Mouse (Mus musculus) midbrain, embryonic 13.5 days (tissue): ENCODE measurements around the gene Chmp4b. TPM values are rescaled to one million over a fixed set of nuclear protein-coding genes. Genes with fewer than 3 reads are reported as not detected.

ENCODE experiments used
- ATAC-seq: fragments of 200-750 bp; cut with Nextera tagmentation; 2 replicates; pipeline ENCODE4 v1.8.0; 2017; ENCODE audit warnings: mild to moderate bottlenecking, moderate TSS enrichment, moderate library complexity
- H3K27ac ChIP-seq: fragments of 300-500 bp; sonication (generic); 2 replicates; pipeline ENCODE4 v1.5.1; 2015; ENCODE audit warnings: inconsistent platforms, mild to moderate bottlenecking, moderate library complexity
- H3K27me3 ChIP-seq: fragments of 300-500 bp; sonication (generic); 2 replicates; pipeline ENCODE4 v1.6.1; 2015; ENCODE audit warnings: mild to moderate bottlenecking, inconsistent platforms
- H3K36me3 ChIP-seq: fragments of 300-500 bp; sonication (generic); 2 replicates; pipeline ENCODE4 v1.6.1; 2015; ENCODE audit warnings: mild to moderate bottlenecking, inconsistent platforms
- H3K4me1 ChIP-seq: fragments of 300-500 bp; sonication (generic); replicated peaks from 2 replicates; pipeline ENCODE4 v1.6.1; 2015; ENCODE audit warnings: inconsistent platforms
- H3K4me2 ChIP-seq: fragments of 300-500 bp; sonication (generic); replicated peaks from 2 replicates; pipeline ENCODE4 v1.6.1; 2015; ENCODE audit warnings: moderate library complexity, mild to moderate bottlenecking, inconsistent platforms
- H3K4me3 ChIP-seq: fragments of 300-500 bp; sonication (generic); replicated peaks from 2 replicates; pipeline ENCODE4 v1.5.1; 2015; ENCODE audit warnings: mild to moderate bottlenecking, inconsistent platforms
- H3K9ac ChIP-seq: fragments of 300-500 bp; sonication (generic); replicated peaks from 2 replicates; pipeline ENCODE4 v1.6.1; 2015; ENCODE audit warnings: mild to moderate bottlenecking, inconsistent platforms
- H3K9me3 ChIP-seq: fragments of 300-500 bp; sonication (generic); 2 replicates; pipeline ENCODE4 v1.6.1; 2016; ENCODE audit warnings: mild to moderate bottlenecking, inconsistent platforms
- WGBS: fragments of 180-500 bp; shearing (Covaris S2); methylation state at CpG from one replicate; pipeline ENCODE4 v1.1.7; 2015; 5-methylcytosine and 5-hydroxymethylcytosine counted together
- polyA plus RNA-seq: library from polyadenylated mRNA; unstranded; fragments of >200 nt; fragmentation: Nextera tagmentation; extraction: Ambion mirVana; gene quantifications from 2 replicates; pipeline ENCODE4 v1.2.1, GENCODE M21; 2015

Gene Chmp4b
- polyA plus RNA-seq, 1 experiment from 2014 or later: 27.2 TPM

GRCm38 (mm10) chr2:154621684-154622083 is 29.8 kb upstream of the Chmp4b start:
- H3K36me3 ChIP-seq: peaks cover 43% of the 10 kb centered on the region
- no peaks in the 10 kb centered on the region for H3K4me1 ChIP-seq
- no peak overlapping the region for H3K9ac ChIP-seq
- H3K27ac ChIP-seq: no peak overlapping the region
- H3K9me3 ChIP-seq: peaks cover 6% of the 10 kb centered on the region; the same call in 1 of the 2 replicates
- ATAC-seq: no peak
- H3K27me3 ChIP-seq: no peaks in the 10 kb centered on the region
- H3K4me2 ChIP-seq: no peak overlapping the region
- WGBS: 91% methylated on average over 5 of the region's 5 CpGs
- H3K4me3 ChIP-seq: no peak overlapping the region

DNA sequence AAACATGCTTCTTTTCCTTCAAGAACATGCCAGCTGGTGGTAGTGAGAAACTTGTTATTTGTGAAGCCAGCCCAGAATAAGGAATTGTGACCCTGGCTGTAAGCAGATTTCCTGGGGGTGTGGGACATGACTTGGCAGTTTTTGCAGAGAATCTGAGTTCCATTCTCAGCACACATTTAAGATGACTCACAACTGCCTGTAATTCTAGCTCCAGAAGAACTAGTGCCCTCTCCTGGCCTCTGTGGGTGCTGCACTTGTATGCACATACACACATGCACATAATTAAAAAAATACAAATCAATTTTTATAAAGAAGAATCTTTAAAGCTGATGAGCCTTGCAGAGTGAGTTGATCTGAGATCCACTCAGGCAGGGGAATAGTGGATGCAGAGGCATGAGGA is 27.4 kb upstream of the Chmp4b start:
- Histone ChIP-seq H3K4me2 (no peak overlapping the region), H3K9me3 (peaks cover 6% of the 10 kb centered on the region; the same call in 1 of the 2 replicates), H3K27me3 (no peaks in the 10 kb centered on the region), H3K9ac (no peak overlapping the region), H3K4me3 (no peak overlapping the region), H3K4me1 (no peaks in the 10 kb centered on the region), H3K36me3 (peaks cover 61% of the 10 kb centered on the region), H3K27ac (no peak overlapping the region)
- ATAC-seq: no peak

DNA sequence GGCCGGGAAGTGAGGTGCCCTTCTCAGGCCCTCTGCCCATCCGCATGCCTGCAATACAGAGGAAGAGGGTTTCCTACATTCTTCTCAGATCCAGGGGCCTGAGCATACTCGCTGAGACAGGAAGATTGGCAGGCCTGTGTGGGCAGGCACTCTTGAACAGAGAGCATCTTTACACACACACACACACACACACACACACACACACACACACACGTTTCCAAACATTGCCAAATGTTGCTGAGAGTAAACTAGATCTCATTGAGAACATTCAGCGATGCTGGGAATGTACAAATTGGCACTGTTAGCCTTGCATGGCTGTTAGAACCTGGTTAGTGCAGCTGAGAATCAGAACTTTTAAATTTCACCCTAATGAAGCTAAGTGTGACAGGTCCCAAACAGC is 21.0 kb upstream of the Chmp4b start:
- H3K4me3 ChIP-seq: no peak overlapping the region
- H3K4me1 ChIP-seq: no peaks in the 10 kb centered on the region
- no peak overlapping the region for H3K27ac ChIP-seq
- no peak overlapping the region for H3K4me2 ChIP-seq
- H3K9me3 ChIP-seq: no peaks in the 10 kb centered on the region
- H3K27me3 ChIP-seq: no peaks in the 10 kb centered on the region
- ATAC-seq: no peak
- peaks cover 75% of the 10 kb centered on the region for H3K36me3 ChIP-seq
- no peak overlapping the region for H3K9ac ChIP-seq
- WGBS: 84% methylated on average over 5 of the region's 5 CpGs

DNA sequence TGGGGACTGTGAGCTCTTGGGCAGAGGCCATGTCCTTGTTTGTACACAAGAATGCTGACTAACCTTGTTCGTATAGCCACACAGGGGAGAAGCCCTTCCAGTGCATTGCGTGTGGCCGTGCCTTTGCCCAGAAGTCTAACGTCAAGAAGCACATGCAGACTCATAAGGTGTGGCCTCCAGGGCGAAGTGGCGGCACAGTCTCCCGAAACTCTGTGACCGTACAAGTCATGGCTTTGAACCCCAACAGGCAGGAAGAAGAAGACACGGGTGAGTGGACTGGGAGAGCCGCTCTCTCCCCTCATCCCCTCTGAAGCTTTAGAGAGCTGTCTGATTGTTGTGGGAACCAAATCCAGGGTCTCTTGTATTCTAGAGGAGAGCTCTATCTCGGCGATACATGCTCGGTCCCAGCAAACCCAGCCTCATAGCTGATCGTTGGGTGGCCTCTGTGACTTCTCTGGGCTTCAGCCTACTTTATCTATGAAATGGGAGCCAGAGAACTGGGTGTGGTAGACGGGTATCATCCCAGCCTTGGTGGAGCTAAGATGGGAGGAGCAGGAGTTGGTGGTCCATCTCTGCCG is 19.2 kb upstream of the Chmp4b start:
- Histone ChIP-seq H3K4me3 (no peak overlapping the region), H3K9me3 (no peaks in the 10 kb centered on the region), H3K27me3 (no peaks in the 10 kb centered on the region), H3K36me3 (peaks cover 78% of the 10 kb centered on the region), H3K9ac (no peak overlapping the region), H3K4me1 (no peaks in the 10 kb centered on the region), H3K27ac (no peak overlapping the region), H3K4me2 (no peak overlapping the region)
- no peak for ATAC-seq
- 91% methylated on average over 16 of the region's 16 CpGs for WGBS

DNA sequence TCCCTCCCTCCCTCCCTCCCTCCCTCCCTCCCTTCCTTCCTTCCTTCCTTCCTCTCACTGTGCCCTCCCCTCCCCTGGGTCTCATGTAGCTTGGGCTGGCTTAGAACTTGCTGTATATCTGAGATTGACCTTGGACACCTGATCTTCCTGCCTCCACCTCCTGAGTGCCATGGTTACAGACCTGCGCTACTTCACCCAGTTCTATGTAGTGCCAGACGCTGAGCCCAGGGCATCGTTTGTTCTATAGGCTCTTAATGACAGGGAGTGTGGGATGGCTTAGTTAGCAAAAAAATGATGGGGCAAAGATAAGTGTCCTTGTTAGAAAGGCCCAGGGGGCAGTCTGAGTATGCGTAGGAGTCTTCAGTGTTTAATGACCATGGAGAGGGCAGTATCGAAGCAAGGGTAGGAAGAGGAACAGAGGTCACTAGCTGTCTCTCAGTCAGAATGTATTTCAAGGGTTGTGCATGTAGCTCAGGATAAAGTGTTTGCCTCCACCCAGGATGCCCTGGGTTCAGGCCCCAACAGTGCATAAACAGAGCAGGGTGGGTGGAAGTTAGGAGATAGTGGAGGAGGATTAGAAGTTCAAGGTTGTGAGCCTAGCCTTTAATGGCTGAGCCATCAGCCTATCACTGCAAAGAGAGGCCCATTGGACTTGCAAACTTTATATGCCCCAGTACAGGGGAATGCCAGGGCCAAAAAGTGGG is 18.3 kb upstream of the Chmp4b start:
- ATAC-seq: no peak
- H3K9ac ChIP-seq: no peak overlapping the region
- no peak overlapping the region for H3K4me3 ChIP-seq
- no peaks in the 10 kb centered on the region for H3K27me3 ChIP-seq
- no peak overlapping the region for H3K4me2 ChIP-seq
- H3K9me3 ChIP-seq: peaks cover 3% of the 10 kb centered on the region
- 86% methylated on average over 5 of the region's 5 CpGs for WGBS
- no peak overlapping the region for H3K27ac ChIP-seq
- peaks cover 80% of the 10 kb centered on the region for H3K36me3 ChIP-seq
- H3K4me1 ChIP-seq: no peaks in the 10 kb centered on the region

- Histone ChIP-seq H3K4me3 (no peak overlapping the region), H3K9me3 (peaks cover 7% of the 10 kb centered on the region), H3K9ac (no peak overlapping the region), H3K27me3 (no peaks in the 10 kb centered on the region), H3K4me1 (no peaks in the 10 kb centered on the region), H3K27ac (no peak overlapping the region), H3K4me2 (no peak overlapping the region), H3K36me3 (peaks cover 80% of the 10 kb centered on the region)
- no peak for ATAC-seq
- WGBS: 95% methylated on average over 9 of the region's 9 CpGs
Measured at GRCm38 (mm10) chr2:154633876-154634644, 17.4 kb upstream of the Chmp4b start.

GRCm38 (mm10) chr2:154635826-154636225 is 15.7 kb upstream of the Chmp4b start:
- Histone ChIP-seq H3K9ac (no peak overlapping the region), H3K4me3 (no peak overlapping the region), H3K9me3 (peaks cover 7% of the 10 kb centered on the region), H3K36me3 (peaks cover 75% of the 10 kb centered on the region), H3K4me1 (no peaks in the 10 kb centered on the region), H3K4me2 (no peak overlapping the region), H3K27ac (no peak overlapping the region), H3K27me3 (no peaks in the 10 kb centered on the region)
- 100% methylated on average over 2 of the region's 2 CpGs for WGBS
- ATAC-seq: no peak

- Histone ChIP-seq H3K36me3 (peaks cover 82% of the 10 kb centered on the region), H3K9ac (no peak overlapping the region), H3K27me3 (no peaks in the 10 kb centered on the region), H3K4me1 (no peaks in the 10 kb centered on the region), H3K9me3 (peaks cover 7% of the 10 kb centered on the region), H3K4me2 (no peak overlapping the region), H3K27ac (no peak overlapping the region), H3K4me3 (no peak overlapping the region)
- ATAC-seq: no peak
- 98% methylated on average over 3 of the region's 3 CpGs for WGBS
Measured at GRCm38 (mm10) chr2:154638521-154638920, 13.0 kb upstream of the Chmp4b start.

GRCm38 (mm10) chr2:154639115-154639514 is 12.4 kb upstream of the Chmp4b start:
- Histone ChIP-seq H3K9me3 (peaks cover 7% of the 10 kb centered on the region), H3K9ac (no peak overlapping the region), H3K4me2 (no peak overlapping the region), H3K4me1 (no peaks in the 10 kb centered on the region), H3K27me3 (no peaks in the 10 kb centered on the region), H3K4me3 (no peak overlapping the region), H3K36me3 (peaks cover 84% of the 10 kb centered on the region), H3K27ac (no peak overlapping the region)
- 95% methylated on average over 4 of the region's 4 CpGs for WGBS
- no peak for ATAC-seq

GRCm38 (mm10) chr2:154641176-154641575 is 10.3 kb upstream of the Chmp4b start:
- WGBS: 85% methylated on average over 8 of the region's 8 CpGs

GRCm38 (mm10) chr2:154642005-154642459 is 9.5 kb upstream of the Chmp4b start:
- no peak overlapping the region for H3K9ac ChIP-seq
- 98% methylated on average over 9 of the region's 9 CpGs for WGBS
- H3K36me3 ChIP-seq: peaks cover 81% of the 10 kb centered on the region
- no peak overlapping the region for H3K4me3 ChIP-seq
- H3K27me3 ChIP-seq: no peaks in the 10 kb centered on the region
- no peaks in the 10 kb centered on the region for H3K4me1 ChIP-seq
- H3K9me3 ChIP-seq: peaks cover 7% of the 10 kb centered on the region
- no peak overlapping the region for H3K27ac ChIP-seq
- H3K4me2 ChIP-seq: no peak overlapping the region
- no peak for ATAC-seq

More at GRCm38 (mm10) chr2:154641176-154641575, 10.3 kb upstream of the Chmp4b start:
- Histone ChIP-seq H3K4me2 (no peak overlapping the region), H3K9ac (no peak overlapping the region), H3K4me3 (no peak overlapping the region), H3K9me3 (peaks cover 7% of the 10 kb centered on the region), H3K27ac (no peak overlapping the region), H3K27me3 (no peaks in the 10 kb centered on the region), H3K36me3 (peaks cover 83% of the 10 kb centered on the region), H3K4me1 (no peaks in the 10 kb centered on the region)
- ATAC-seq: no peak

DNA sequence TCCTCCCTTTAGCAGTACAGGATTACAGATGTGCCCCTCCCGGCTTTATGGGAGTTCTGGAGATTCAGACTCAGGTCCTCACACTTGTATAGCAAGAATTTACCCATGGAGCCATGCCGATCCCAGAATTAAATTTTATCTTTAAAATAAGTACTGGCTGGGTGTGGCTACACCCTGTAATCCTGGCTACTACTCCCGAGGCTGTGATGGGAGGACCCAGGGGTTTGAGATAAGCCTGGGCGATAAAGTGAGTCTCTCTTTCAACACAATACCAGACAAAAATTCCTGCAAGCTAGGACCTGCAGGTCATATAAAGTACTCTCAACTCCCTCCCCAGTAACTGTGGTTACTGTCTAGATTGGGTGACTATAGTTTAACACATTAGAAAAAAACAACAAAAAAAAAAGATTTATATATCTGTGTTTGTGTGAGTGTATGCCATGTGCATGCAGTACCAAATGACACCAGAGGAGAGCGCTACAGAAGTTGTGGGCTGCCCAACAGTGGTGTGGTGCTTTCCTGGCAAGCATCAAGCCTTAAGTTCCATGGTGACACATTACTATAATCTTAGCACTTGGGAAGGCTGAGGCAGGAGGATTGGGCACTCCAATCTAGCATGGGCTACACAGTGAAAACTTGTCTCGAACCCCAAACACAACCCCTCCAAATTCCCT is 8.7 kb upstream of the Chmp4b start:
- ATAC-seq: no peak
- no peak overlapping the region for H3K4me3 ChIP-seq
- H3K36me3 ChIP-seq: peaks cover 73% of the 10 kb centered on the region
- peaks cover 7% of the 10 kb centered on the region for H3K9me3 ChIP-seq
- H3K27ac ChIP-seq: no peak overlapping the region
- no peak overlapping the region for H3K4me2 ChIP-seq
- H3K4me1 ChIP-seq: no peaks in the 10 kb centered on the region
- H3K9ac ChIP-seq: no peak overlapping the region
- WGBS: 91% methylated on average over 6 of the region's 6 CpGs
- no peaks in the 10 kb centered on the region for H3K27me3 ChIP-seq
